Mouse (Mus musculus) embryonic facial prominence, embryonic 15.5 days (tissue): ENCODE measurements around the gene Fbxo8. TPM values are rescaled to one million over a fixed set of nuclear protein-coding genes. Genes with fewer than 3 reads are reported as not detected.

Source experiments
- ATAC-seq: fragments of 200-750 bp; cut with Nextera tagmentation; 2 replicates; pipeline ENCODE4 v1.8.0; 2017; ENCODE audit warnings: low read depth, moderate TSS enrichment; ENCODE audit not compliant: insufficient number of reproducible peaks, low FRiP score, low TSS enrichment
- H3K27ac ChIP-seq: fragments of 300-500 bp; sonication (generic); replicated peaks from 2 replicates; pipeline ENCODE4 v1.5.1; 2015; ENCODE audit warnings: mild to moderate bottlenecking, inconsistent platforms
- H3K27me3 ChIP-seq: fragments of 300-500 bp; sonication (generic); 2 replicates; pipeline ENCODE4 v1.6.1; 2015; ENCODE audit warnings: inconsistent platforms
- H3K36me3 ChIP-seq: fragments of 300-500 bp; sonication (generic); 2 replicates; pipeline ENCODE4 v1.6.1; 2015; ENCODE audit warnings: mild to moderate bottlenecking, inconsistent platforms
- H3K4me1 ChIP-seq: fragments of 300-500 bp; sonication (generic); 2 replicates; pipeline ENCODE4 v1.6.1; 2015; ENCODE audit warnings: inconsistent platforms
- H3K4me2 ChIP-seq: fragments of 300-500 bp; sonication (generic); replicated peaks from 2 replicates; pipeline ENCODE4 v1.6.1; 2015; ENCODE audit warnings: mild to moderate bottlenecking, inconsistent platforms
- H3K4me3 ChIP-seq: fragments of 300-500 bp; sonication (generic); replicated peaks from 2 replicates; pipeline ENCODE4 v1.5.1; 2015; ENCODE audit warnings: mild to moderate bottlenecking, inconsistent platforms
- H3K9ac ChIP-seq: fragments of 300-500 bp; sonication (generic); 2 replicates; pipeline ENCODE4 v1.6.1; 2015; ENCODE audit warnings: inconsistent platforms
- H3K9me3 ChIP-seq: fragments of 300-500 bp; sonication (generic); replicated peaks from 2 replicates; pipeline ENCODE4 v1.6.1; 2016; ENCODE audit warnings: inconsistent platforms
- WGBS: fragments of 180-500 bp; shearing (Covaris S2); methylation state at CpG from one replicate; pipeline ENCODE4 v1.1.7; 2015; 5-methylcytosine and 5-hydroxymethylcytosine counted together
- polyA plus RNA-seq: library from polyadenylated mRNA; unstranded; fragments of >200 nt; fragmentation: Nextera tagmentation; extraction: Ambion mirVana; gene quantifications from 2 replicates; pipeline ENCODE4 v1.2.1, GENCODE M21; 2015

The Fbxo8 gene
- polyA plus RNA-seq = 38.9 and 40.2 TPM in 2 replicates

DNA sequence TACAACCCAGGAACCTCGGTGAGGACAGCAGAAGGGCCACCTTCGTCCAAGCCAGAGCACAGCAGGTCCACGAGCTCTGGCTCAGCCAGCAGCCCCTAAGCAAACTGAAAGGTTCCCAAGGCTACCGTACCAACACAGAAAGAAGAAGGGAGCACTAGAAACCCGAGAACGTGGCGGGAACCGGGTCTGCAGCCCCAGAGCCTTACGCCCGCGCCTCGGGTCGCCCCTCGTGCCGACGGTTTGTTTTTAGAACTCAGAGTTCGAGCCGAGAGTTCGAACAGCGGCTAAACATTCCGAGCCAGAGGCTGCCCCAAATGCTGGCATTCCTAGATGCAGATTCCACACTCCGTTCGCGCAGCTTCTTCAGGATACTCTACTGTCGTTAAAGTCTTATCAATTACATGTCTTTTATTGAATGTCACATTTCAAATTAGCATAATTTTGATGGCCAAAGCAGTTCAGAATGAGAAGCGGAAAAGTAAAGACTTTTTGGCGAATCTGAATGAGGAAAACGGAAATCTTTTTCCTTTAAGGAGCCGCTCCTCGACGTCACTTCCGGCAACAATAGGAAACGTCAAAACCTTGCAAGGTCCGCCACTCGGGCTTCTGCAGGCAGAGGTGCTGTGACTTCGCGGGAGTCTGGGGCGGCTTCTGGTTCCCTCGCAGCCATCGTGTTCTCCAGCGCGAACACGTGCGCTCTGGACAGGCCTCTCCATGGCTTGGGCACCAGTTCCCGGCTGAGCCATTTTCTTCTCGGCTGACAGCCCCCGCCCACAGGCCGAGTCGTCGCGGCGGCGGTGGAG, at the start of gene Fbxo8, which contains the start of gene Cep44:
Gene Fbxo8, plus strand, starts transcription at position 533 of the 803 bp plus-strand sequence.
Gene Cep44, minus strand, starts transcription at position 490 of the 803 bp plus-strand sequence.
- H3K36me3 ChIP-seq = no peaks in the 10 kb centered on the region
- under 1% methylated on average over 53 of the region's 53 CpGs for WGBS
- peak within 1 kb of the TSS; percentile 69 for H3K9ac ChIP-seq
- ATAC-seq = peak; percentile 85
- H3K9me3 ChIP-seq = no peaks in the 10 kb centered on the region
- H3K4me2 ChIP-seq = peak within 1 kb of the TSS; percentile 51
- H3K4me1 ChIP-seq = peaks cover 11% of the 10 kb centered on the region; the same call in 1 of the 2 replicates
- H3K27ac ChIP-seq = peak within 1 kb of the TSS; percentile 93
- no peaks in the 10 kb centered on the region for H3K27me3 ChIP-seq
- H3K4me3 ChIP-seq = peak within 1 kb of the TSS; percentile 98

DNA sequence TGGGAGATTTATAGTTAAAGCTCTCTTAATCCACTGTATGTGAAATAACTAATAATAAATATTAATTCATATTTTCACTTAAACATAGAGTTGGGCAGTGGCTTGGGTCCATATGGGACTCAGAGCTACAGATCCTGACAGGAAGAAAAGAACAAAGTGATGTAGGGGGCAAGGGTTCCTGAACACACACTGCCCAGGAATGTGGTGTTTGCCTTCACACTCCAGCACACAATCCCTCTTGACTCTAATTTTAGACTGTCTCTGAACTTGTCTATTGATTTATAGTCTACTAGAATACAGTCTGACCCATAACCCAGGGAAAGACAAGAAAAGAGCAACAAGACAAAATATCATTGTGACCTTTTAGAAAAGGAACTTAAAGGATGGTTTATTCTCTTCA, 49.0 kb upstream of the Fbxo8 start:
- H3K9ac ChIP-seq = no peak overlapping the region
- no peak overlapping the region for H3K4me2 ChIP-seq
- ATAC-seq = no peak
- no peak overlapping the region for H3K27ac ChIP-seq
- H3K36me3 ChIP-seq = no peaks in the 10 kb centered on the region
- H3K27me3 ChIP-seq = no peaks in the 10 kb centered on the region
- no peaks in the 10 kb centered on the region for H3K4me1 ChIP-seq
- no peak overlapping the region for H3K4me3 ChIP-seq
- no peaks in the 10 kb centered on the region for H3K9me3 ChIP-seq

DNA sequence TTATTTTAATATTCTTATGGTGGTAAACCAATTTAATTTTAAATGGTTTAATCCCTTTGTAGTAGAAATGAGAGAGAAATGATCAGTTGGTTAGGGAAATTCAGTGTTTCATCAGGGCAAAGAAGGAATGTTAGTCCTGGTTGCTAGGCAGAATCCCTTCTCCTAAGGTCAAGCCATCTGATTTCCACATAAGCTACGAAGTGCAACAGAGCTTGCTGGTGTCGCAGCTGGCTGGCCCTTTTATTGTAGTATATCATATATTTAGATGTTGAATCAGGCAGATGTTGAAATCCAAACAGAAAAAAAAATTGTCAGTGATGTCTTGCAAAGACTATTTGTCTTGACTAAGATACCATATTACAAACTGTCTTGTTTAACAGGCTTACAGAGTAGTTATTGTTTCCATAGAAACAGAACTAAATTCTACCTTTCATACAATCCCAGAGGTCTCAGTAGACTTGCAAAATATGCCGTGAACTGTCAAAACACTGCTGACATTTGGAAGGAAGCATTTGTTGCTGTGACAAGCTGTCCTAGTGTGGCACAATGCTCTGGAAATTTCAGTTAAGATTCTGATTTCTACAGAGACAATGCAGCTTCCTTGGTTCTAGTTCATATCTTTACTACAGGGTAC, 42.5 kb upstream of the Fbxo8 start:
- Histone ChIP-seq H3K9me3 (no peaks in the 10 kb centered on the region), H3K36me3 (no peaks in the 10 kb centered on the region), H3K4me1 (no peaks in the 10 kb centered on the region), H3K4me3 (no peak overlapping the region), H3K27ac (no peak overlapping the region), H3K9ac (no peak overlapping the region), H3K4me2 (no peak overlapping the region), H3K27me3 (no peaks in the 10 kb centered on the region)
- WGBS = 71% methylated on average over 3 of the region's 3 CpGs
- ATAC-seq = no peak

DNA sequence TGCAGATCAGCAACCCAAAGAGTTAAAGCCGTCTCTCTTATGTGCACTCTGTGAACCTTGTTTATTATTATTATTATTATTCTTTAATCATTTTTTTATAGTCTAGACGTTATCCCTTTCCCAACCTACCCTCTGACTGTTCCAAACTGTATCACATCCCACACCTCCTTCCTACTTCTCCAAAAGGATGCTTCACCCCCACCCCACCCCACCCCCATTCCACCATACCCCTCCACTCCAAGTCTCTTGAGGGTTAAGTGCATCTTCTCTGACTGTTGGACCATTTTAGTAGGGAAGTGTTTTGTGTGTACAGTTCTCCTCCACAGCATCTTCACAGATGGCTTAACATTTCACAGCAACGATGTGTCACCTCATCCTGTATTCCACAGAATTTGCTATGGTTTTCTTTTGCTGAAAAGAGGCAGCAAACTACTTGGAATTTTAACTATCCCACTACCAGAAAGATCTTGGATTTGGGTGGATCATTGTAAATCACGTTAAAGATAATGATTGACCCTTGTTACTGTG, 41.9 kb upstream of the Fbxo8 start:
- no peaks in the 10 kb centered on the region for H3K4me1 ChIP-seq
- H3K27ac ChIP-seq = no peak overlapping the region
- 67% methylated on average over 4 of the region's 4 CpGs for WGBS
- ATAC-seq = no peak
- no peaks in the 10 kb centered on the region for H3K9me3 ChIP-seq
- H3K4me3 ChIP-seq = no peak overlapping the region
- no peaks in the 10 kb centered on the region for H3K36me3 ChIP-seq
- H3K9ac ChIP-seq = no peak overlapping the region
- no peak overlapping the region for H3K4me2 ChIP-seq
- no peaks in the 10 kb centered on the region for H3K27me3 ChIP-seq

DNA sequence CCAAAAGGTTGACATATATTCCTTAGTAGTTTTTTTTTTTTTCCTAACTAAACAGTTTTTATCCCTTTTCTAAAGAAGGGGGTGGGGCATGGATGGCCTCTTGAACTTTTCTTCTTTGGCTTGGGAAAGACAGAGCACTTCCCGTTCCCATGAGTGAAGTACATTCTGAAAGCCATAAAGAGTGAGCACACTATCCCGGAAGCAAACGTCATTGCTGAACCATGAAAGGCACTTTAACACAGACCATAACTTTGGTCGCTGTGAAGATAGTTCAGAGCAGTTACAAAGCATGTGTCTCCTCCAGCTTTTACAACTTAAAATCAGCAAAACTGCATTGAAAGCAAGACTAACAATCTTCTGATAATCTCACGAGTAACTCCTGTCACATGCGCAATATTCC, 32.0 kb upstream of the Fbxo8 start:
- 64% methylated on average over 6 of the region's 6 CpGs for WGBS
- Histone ChIP-seq H3K4me2 (no peak overlapping the region), H3K27me3 (no peaks in the 10 kb centered on the region), H3K9ac (no peak overlapping the region), H3K4me1 (no peaks in the 10 kb centered on the region), H3K9me3 (no peaks in the 10 kb centered on the region), H3K4me3 (no peak overlapping the region), H3K36me3 (no peaks in the 10 kb centered on the region), H3K27ac (no peak overlapping the region)
- ATAC-seq = no peak

DNA sequence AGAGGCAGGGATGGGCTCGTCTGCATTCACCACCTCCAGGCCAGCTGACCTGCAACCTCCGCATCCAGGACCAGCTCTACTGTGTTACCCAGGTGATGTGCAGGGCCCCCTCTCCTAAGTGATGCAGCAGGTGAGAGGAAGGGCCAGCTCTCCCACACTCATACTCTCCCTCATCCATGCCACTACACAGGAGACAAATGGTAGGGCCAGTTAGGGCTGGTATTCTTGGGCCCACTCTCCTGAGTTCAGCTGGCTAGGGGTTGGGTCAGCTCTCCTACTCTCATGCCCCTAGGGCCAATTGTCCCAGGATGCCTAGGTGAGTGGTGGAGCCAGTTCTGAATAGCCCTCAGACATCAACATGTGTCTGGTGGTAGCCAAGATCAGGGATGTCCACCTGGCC, 30.6 kb upstream of the Fbxo8 start:
- H3K9ac ChIP-seq = no peak overlapping the region

DNA sequence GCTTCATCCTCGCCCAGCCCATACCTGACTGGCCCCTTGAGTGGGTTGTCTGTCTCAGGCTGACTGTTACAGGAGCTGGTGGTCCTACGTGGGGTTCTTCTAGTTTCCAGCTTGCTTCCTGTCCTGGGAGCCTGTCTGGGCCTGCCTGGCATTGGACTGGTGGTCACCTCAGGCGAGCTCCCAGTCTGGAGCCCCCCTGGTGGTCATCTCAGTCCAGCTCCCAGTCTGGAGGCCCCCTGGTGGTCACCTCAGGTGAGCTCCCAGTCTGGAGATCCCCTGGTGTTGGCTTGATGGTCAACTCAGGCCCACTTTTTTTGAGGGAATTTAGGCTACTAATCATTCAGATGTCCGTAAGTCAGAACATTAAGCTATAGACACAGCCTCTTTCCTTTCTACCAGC, 29.8 kb upstream of the Fbxo8 start:
- Histone ChIP-seq H3K4me2 (no peak overlapping the region), H3K36me3 (no peaks in the 10 kb centered on the region), H3K9me3 (no peaks in the 10 kb centered on the region), H3K27me3 (no peaks in the 10 kb centered on the region), H3K27ac (no peak overlapping the region), H3K4me1 (no peaks in the 10 kb centered on the region), H3K4me3 (no peak overlapping the region), H3K9ac (no peak overlapping the region)
- 73% methylated on average over 4 of the region's 4 CpGs for WGBS
- no peak for ATAC-seq

More for the DNA sequence above, 30.6 kb upstream of the Fbxo8 start:
- H3K27me3 ChIP-seq = no peaks in the 10 kb centered on the region
- H3K27ac ChIP-seq = no peak overlapping the region
- H3K36me3 ChIP-seq = no peaks in the 10 kb centered on the region
- H3K9me3 ChIP-seq = no peaks in the 10 kb centered on the region
- ATAC-seq = no peak
- WGBS = 80% methylated on average over 2 of the region's 2 CpGs
- no peaks in the 10 kb centered on the region for H3K4me1 ChIP-seq
- no peak overlapping the region for H3K4me3 ChIP-seq
- H3K4me2 ChIP-seq = no peak overlapping the region

DNA sequence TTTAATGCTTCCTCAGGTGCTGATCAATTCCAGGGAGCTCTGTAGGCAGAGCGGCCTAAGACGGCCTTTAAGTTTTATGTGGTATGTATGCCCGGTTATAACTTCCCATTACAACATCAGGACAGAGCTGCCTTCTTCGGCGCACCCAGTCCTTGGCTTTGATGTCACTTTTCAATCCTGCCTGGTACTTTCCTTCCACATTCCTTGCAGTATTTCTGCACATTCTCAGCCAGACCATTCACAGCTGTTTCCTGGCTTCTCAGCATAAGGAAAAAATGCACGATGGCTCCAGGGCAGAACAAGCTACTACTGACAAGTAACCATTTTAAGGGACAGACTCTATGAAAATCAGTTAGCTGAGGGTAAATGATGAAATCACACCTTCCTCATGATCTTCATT, 22.0 kb upstream of the Fbxo8 start:
- ATAC-seq = no peak
- WGBS = 33% methylated on average over 6 of the region's 6 CpGs
- H3K36me3 ChIP-seq = 0 out of 2 replicates have a peak, but pooled peaks cover 5% of the 10 kb centered on the region
- 0 out of 2 replicates have a peak, but pooled peaks cover 5% of the 10 kb centered on the region for H3K4me1 ChIP-seq
- no peaks in the 10 kb centered on the region for H3K27me3 ChIP-seq
- H3K9ac ChIP-seq = no peak overlapping the region
- H3K27ac ChIP-seq = no peak overlapping the region
- H3K9me3 ChIP-seq = no peaks in the 10 kb centered on the region
- no peak overlapping the region for H3K4me3 ChIP-seq
- H3K4me2 ChIP-seq = no peak overlapping the region

DNA sequence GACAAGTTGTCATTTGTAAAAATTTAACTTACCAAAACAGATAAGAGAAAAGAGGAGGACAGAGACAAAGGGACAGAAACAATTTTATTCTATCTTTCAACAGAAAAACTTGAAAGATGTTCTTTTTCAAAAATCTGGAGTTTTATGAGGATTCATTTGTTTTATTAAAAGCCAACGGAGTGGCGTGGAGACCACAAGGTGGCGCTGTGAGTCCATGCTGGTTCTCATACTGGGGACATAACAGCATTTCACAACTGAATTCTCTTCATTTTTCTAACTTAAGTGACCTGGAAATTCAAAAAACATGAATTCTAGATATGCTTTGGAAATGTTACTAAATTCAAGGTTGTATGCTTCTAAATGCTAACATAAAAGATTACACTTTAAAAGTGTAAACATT, 20.5 kb upstream of the Fbxo8 start:
- H3K27me3 ChIP-seq = no peaks in the 10 kb centered on the region
- 0 out of 2 replicates have a peak, but pooled peaks cover 5% of the 10 kb centered on the region for H3K36me3 ChIP-seq
- ATAC-seq = no peak
- no peak overlapping the region for H3K4me2 ChIP-seq
- no peak overlapping the region for H3K9ac ChIP-seq
- H3K4me1 ChIP-seq = 0 out of 2 replicates have a peak, but pooled peaks cover 5% of the 10 kb centered on the region
- H3K4me3 ChIP-seq = no peak overlapping the region
- WGBS = 4% methylated on average over 3 of the region's 3 CpGs
- H3K9me3 ChIP-seq = no peaks in the 10 kb centered on the region
- H3K27ac ChIP-seq = no peak overlapping the region

DNA sequence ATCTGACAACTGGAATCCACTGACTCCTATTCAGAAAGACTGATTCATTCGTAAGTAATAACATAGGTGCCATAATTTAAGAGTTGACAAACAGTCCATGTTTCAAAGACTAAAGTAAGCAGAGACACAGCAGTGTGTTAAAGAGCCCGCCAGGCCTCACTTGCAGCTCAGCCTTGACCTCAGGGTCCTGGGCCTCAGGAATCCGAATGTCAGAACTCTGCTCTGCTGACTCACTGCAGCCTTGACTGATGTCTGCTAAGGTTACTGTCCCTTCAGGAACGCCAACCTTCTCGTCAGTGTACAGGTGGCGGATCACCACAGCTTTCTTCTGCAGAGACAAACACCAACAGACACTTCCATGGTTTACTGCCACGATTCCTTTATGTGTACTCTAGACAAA, 10.2 kb upstream of the Fbxo8 start:
- Histone ChIP-seq H3K4me1 (no peaks in the 10 kb centered on the region), H3K4me2 (no peak overlapping the region), H3K4me3 (no peak overlapping the region), H3K27ac (no peak overlapping the region), H3K9ac (no peak overlapping the region), H3K27me3 (no peaks in the 10 kb centered on the region), H3K9me3 (no peaks in the 10 kb centered on the region), H3K36me3 (peaks cover 45% of the 10 kb centered on the region)
- no peak for ATAC-seq
- 88% methylated on average over 7 of the region's 7 CpGs for WGBS

DNA sequence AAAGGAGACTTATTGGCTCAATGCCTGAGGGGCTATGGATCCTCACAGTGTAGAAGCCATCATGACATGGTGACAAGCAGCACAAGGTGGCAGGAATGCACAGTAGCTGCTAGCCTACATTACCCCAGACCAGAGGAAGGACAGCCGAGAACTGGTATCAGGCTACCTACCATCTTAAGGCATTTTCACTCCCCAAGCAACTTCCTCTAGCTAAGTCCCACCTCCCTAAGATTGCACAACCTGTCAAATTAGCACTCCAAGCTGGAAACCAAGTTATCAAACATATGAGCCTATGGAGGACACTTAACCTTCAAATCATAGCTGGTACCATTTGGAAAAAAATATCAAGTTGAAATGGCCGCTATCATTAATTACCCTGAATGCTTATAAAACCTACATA, 3.0 kb upstream of the Fbxo8 start:
- Histone ChIP-seq H3K4me1 (peaks cover 11% of the 10 kb centered on the region; the same call in 1 of the 2 replicates), H3K9me3 (no peaks in the 10 kb centered on the region), H3K4me3 (no peak overlapping the region), H3K27me3 (no peaks in the 10 kb centered on the region), H3K4me2 (no peak overlapping the region), H3K27ac (no peak overlapping the region), H3K36me3 (peaks cover 11% of the 10 kb centered on the region; the same call in 1 of the 2 replicates), H3K9ac (no peak overlapping the region)
- 90% methylated on average over 2 of the region's 2 CpGs for WGBS
- no peak for ATAC-seq
